Mouse (Mus musculus) liver, embryonic 11.5 days (tissue): ENCODE measurements around the gene Spns2. TPM values are rescaled to one million over a fixed set of nuclear protein-coding genes. Genes with fewer than 3 reads are reported as not detected.

Source experiments
- ATAC-seq: fragments of 200-750 bp; cut with Nextera tagmentation; replicated peaks from 2 replicates; pipeline ENCODE4 v1.8.0; 2017; ENCODE audit warnings: moderate number of reproducible peaks, mild to moderate bottlenecking, moderate TSS enrichment, moderate library complexity; ENCODE audit not compliant: low FRiP score
- DNase-seq: peaks from one replicate; pipeline ENCODE4 v3.0.0-alpha.2; 2017; ENCODE audit warnings: low spot score
- H3K27ac ChIP-seq: fragments of 300-500 bp; sonication (generic); 2 replicates; pipeline ENCODE4 v1.5.1; 2014; ENCODE audit warnings: mild to moderate bottlenecking, low read depth, low read length, control low read depth
- H3K27me3 ChIP-seq: fragments of 300-500 bp; sonication (generic); replicated peaks from 2 replicates; pipeline ENCODE4 v1.6.1; 2014; ENCODE audit warnings: low read length, mixed read lengths; ENCODE audit not compliant: control insufficient read depth, insufficient read depth
- H3K36me3 ChIP-seq: fragments of 300-500 bp; sonication (generic); 2 replicates; pipeline ENCODE4 v1.6.1; 2014; ENCODE audit warnings: mild to moderate bottlenecking, low read length, moderate library complexity, mixed read lengths; ENCODE audit not compliant: control insufficient read depth, insufficient read depth
- H3K4me1 ChIP-seq: fragments of 300-500 bp; sonication (generic); replicated peaks from 2 replicates; pipeline ENCODE4 v1.6.1; 2014; ENCODE audit warnings: low read length, mixed read lengths; ENCODE audit not compliant: control insufficient read depth, insufficient read depth
- H3K4me2 ChIP-seq: fragments of 300-500 bp; sonication (generic); 2 replicates; pipeline ENCODE4 v1.6.1; 2014; ENCODE audit warnings: mild to moderate bottlenecking, control low read depth, moderate library complexity
- H3K4me3 ChIP-seq: fragments of 300-500 bp; sonication (generic); 2 replicates; pipeline ENCODE4 v1.5.1; 2014; ENCODE audit warnings: low read depth, low read length, control low read depth
- H3K9ac ChIP-seq: fragments of 300-500 bp; sonication (generic); 2 replicates; pipeline ENCODE4 v1.6.1; 2014; ENCODE audit warnings: low read depth, low read length, control low read depth
- H3K9me3 ChIP-seq: fragments of 300-500 bp; sonication (generic); 2 replicates; pipeline ENCODE4 v1.6.1; 2016; ENCODE audit warnings: low read length, inconsistent platforms, mixed read lengths; ENCODE audit not compliant: control insufficient read depth
- WGBS: fragments of 180-500 bp; shearing (Covaris S2); extraction: QIAGEN DNeasy Blood & Tissue Kit; methylation state at CpG from one replicate; pipeline ENCODE4 v1.1.7; 2014; 5-methylcytosine and 5-hydroxymethylcytosine counted together
- polyA plus RNA-seq: library from polyadenylated mRNA; unstranded; fragments of >200 nt; fragmentation: Nextera tagmentation; extraction: Ambion mirVana; gene quantifications from 2 replicates; pipeline ENCODE4 v1.2.1, GENCODE M21; 2014

The Spns2 gene
- polyA plus RNA-seq: 20.0 and 21.0 TPM in 2 replicates

GRCm38 (mm10) chr11:72489881-72490301 is at the start of gene Spns2:
Gene Spns2, minus strand, starts transcription at chr11:72489904.
- H3K4me3 ChIP-seq: peak within 1 kb of the TSS; percentile 83
- H3K4me2 ChIP-seq: peak within 1 kb of the TSS; percentile 95
- ATAC-seq (peak; percentile 91), DNase-seq (peak; percentile 89)
- no peaks in the 10 kb centered on the region for H3K9me3 ChIP-seq
- peaks cover 45% of the 10 kb centered on the region for H3K4me1 ChIP-seq
- H3K36me3 ChIP-seq: no peaks in the 10 kb centered on the region
- H3K9ac ChIP-seq: peak within 1 kb of the TSS; percentile 70
- peak within 1 kb of the TSS; percentile 82 for H3K27ac ChIP-seq
- peaks cover 15% of the 10 kb centered on the region; the same call in 1 of the 2 replicates for H3K27me3 ChIP-seq
- WGBS: under 1% methylated on average over 42 of the region's 42 CpGs

GRCm38 (mm10) chr11:72538811-72539210 is 49.1 kb upstream of the Spns2 start:
- ATAC-seq (no peak), DNase-seq (no peak)
- Histone ChIP-seq H3K27ac (no peak overlapping the region), H3K9ac (no peak overlapping the region), H3K4me3 (no peak overlapping the region), H3K4me1 (peaks cover 2% of the 10 kb centered on the region; the same call in 1 of the 2 replicates), H3K4me2 (no peak overlapping the region), H3K36me3 (no peaks in the 10 kb centered on the region), H3K27me3 (no peaks in the 10 kb centered on the region), H3K9me3 (no peaks in the 10 kb centered on the region)
- WGBS: 88% methylated on average over 7 of the region's 7 CpGs

- no peak overlapping the region for H3K27ac ChIP-seq
- H3K9me3 ChIP-seq: no peaks in the 10 kb centered on the region
- H3K4me1 ChIP-seq: peaks cover 2% of the 10 kb centered on the region; the same call in 1 of the 2 replicates
- H3K9ac ChIP-seq: no peak overlapping the region
- ATAC-seq: no peak
- no peak for DNase-seq
- no peak overlapping the region for H3K4me2 ChIP-seq
- whole genome bisulfite sequencing: 51% methylated on average over 8 of the region's 8 CpGs
- H3K36me3 ChIP-seq: no peaks in the 10 kb centered on the region
- H3K27me3 ChIP-seq: no peaks in the 10 kb centered on the region
- H3K4me3 ChIP-seq: no peak overlapping the region
Measured at GRCm38 (mm10) chr11:72538037-72538755, 48.5 kb upstream of the Spns2 start.

GRCm38 (mm10) chr11:72537503-72537902 is 47.8 kb upstream of the Spns2 start:
- no peak for DNase-seq

GRCm38 (mm10) chr11:72535519-72535918 is 45.8 kb upstream of the Spns2 start:
- no peak for DNase-seq
- ATAC-seq: no peak
- no peak overlapping the region for H3K27ac ChIP-seq
- 80% methylated on average over 3 of the region's 3 CpGs for WGBS
- no peaks in the 10 kb centered on the region for H3K36me3 ChIP-seq
- H3K4me3 ChIP-seq: no peak overlapping the region
- no peak overlapping the region for H3K4me2 ChIP-seq
- H3K27me3 ChIP-seq: no peaks in the 10 kb centered on the region
- H3K9me3 ChIP-seq: no peaks in the 10 kb centered on the region
- H3K4me1 ChIP-seq: peaks cover 2% of the 10 kb centered on the region; the same call in 1 of the 2 replicates
- H3K9ac ChIP-seq: no peak overlapping the region

More at GRCm38 (mm10) chr11:72537503-72537902, 47.8 kb upstream of the Spns2 start:
- H3K9ac ChIP-seq: no peak overlapping the region
- 81% methylated on average over 2 of the region's 2 CpGs for WGBS
- no peaks in the 10 kb centered on the region for H3K36me3 ChIP-seq
- H3K4me2 ChIP-seq: no peak overlapping the region
- no peak overlapping the region for H3K4me3 ChIP-seq
- no peaks in the 10 kb centered on the region for H3K9me3 ChIP-seq
- ATAC-seq: no peak
- H3K27ac ChIP-seq: no peak overlapping the region
- H3K27me3 ChIP-seq: no peaks in the 10 kb centered on the region
- peaks cover 2% of the 10 kb centered on the region; the same call in 1 of the 2 replicates for H3K4me1 ChIP-seq

- no peak overlapping the region for H3K4me3 ChIP-seq
- ATAC-seq (no peak), DNase-seq (no peak)
- no peak overlapping the region for H3K27ac ChIP-seq
- no peaks in the 10 kb centered on the region for H3K27me3 ChIP-seq
- no peak overlapping the region for H3K4me2 ChIP-seq
- WGBS: 77% methylated on average over 3 of the region's 3 CpGs
- H3K36me3 ChIP-seq: no peaks in the 10 kb centered on the region
- no peak overlapping the region for H3K9ac ChIP-seq
- 0 out of 2 replicates have a peak, but pooled peaks cover 1% of the 10 kb centered on the region for H3K4me1 ChIP-seq
- no peaks in the 10 kb centered on the region for H3K9me3 ChIP-seq
Measured at GRCm38 (mm10) chr11:72532890-72533289, 43.2 kb upstream of the Spns2 start.

- no peak for ATAC-seq
- H3K4me3 ChIP-seq: no peak overlapping the region
- no peak overlapping the region for H3K9ac ChIP-seq
- no peaks in the 10 kb centered on the region for H3K4me1 ChIP-seq
- no peaks in the 10 kb centered on the region for H3K9me3 ChIP-seq
- H3K27me3 ChIP-seq: no peaks in the 10 kb centered on the region
- H3K36me3 ChIP-seq: no peaks in the 10 kb centered on the region
- H3K27ac ChIP-seq: no peak overlapping the region
- 82% methylated on average over 1 of the region's 1 CpGs for WGBS
- DNase-seq: no peak
- no peak overlapping the region for H3K4me2 ChIP-seq
Measured at GRCm38 (mm10) chr11:72531632-72532031, 41.9 kb upstream of the Spns2 start.

GRCm38 (mm10) chr11:72531144-72531543 is 41.4 kb upstream of the Spns2 start:
- 86% methylated on average over 5 of the region's 5 CpGs for WGBS
- Histone ChIP-seq H3K36me3 (no peaks in the 10 kb centered on the region), H3K27ac (no peak overlapping the region), H3K27me3 (no peaks in the 10 kb centered on the region), H3K9me3 (no peaks in the 10 kb centered on the region), H3K4me3 (no peak overlapping the region), H3K4me1 (no peaks in the 10 kb centered on the region), H3K4me2 (no peak overlapping the region), H3K9ac (no peak overlapping the region)
- no peak for DNase-seq
- no peak for ATAC-seq

- H3K27me3 ChIP-seq: no peaks in the 10 kb centered on the region
- H3K4me3 ChIP-seq: no peak overlapping the region
- no peaks in the 10 kb centered on the region for H3K36me3 ChIP-seq
- no peak overlapping the region for H3K4me2 ChIP-seq
- 85% methylated on average over 4 of the region's 4 CpGs for WGBS
- ATAC-seq: no peak
- no peak overlapping the region for H3K9ac ChIP-seq
- H3K9me3 ChIP-seq: no peaks in the 10 kb centered on the region
- no peak for DNase-seq
- H3K27ac ChIP-seq: no peak overlapping the region
- no peaks in the 10 kb centered on the region for H3K4me1 ChIP-seq
Measured at GRCm38 (mm10) chr11:72526190-72526589, 36.5 kb upstream of the Spns2 start.
